Mouse (Mus musculus) limb, embryonic 10.5 days (tissue): ENCODE data around the gene Wdr66. TPM values are rescaled to one million over a fixed set of nuclear protein-coding genes. Genes with fewer than 3 reads are reported as not detected.
A peak's percentile ranks its signal among the peaks of the same experiment; 100 is the strongest.

Source experiments
- DNase-seq: peaks from one replicate; pipeline ENCODE4 v3.0.0-alpha.2; 2017; ENCODE audit warnings: low spot score
- H3K27ac ChIP-seq: fragments of 300-500 bp; sonication (generic); 2 replicates; pipeline ENCODE4 v1.5.1; 2016; ENCODE audit warnings: mild to moderate bottlenecking
- H3K27me3 ChIP-seq: fragments of 300-500 bp; sonication (generic); 2 replicates; pipeline ENCODE4 v1.6.1; 2016; ENCODE audit warnings: low read depth, mild to moderate bottlenecking; ENCODE audit not compliant: poor library complexity, severe bottlenecking
- H3K36me3 ChIP-seq: fragments of 300-500 bp; sonication (generic); 2 replicates; pipeline ENCODE4 v1.6.1; 2016; ENCODE audit warnings: mild to moderate bottlenecking, moderate library complexity
- H3K4me1 ChIP-seq: fragments of 300-500 bp; sonication (generic); 2 replicates; pipeline ENCODE4 v1.6.1; 2016
- H3K4me3 ChIP-seq: fragments of 300-500 bp; sonication (generic); 2 replicates; pipeline ENCODE4 v1.5.1; 2016; ENCODE audit warnings: mild to moderate bottlenecking, moderate library complexity
- H3K9me3 ChIP-seq: fragments of 300-500 bp; sonication (generic); replicated peaks from 2 replicates; pipeline ENCODE4 v1.6.1; 2016; ENCODE audit warnings: mild to moderate bottlenecking
- WGBS: fragments of 180-500 bp; shearing (Covaris S2); methylation state at CpG from one replicate; pipeline ENCODE4 v1.1.7; 2016; 5-methylcytosine and 5-hydroxymethylcytosine counted together
- polyA plus RNA-seq: library from polyadenylated mRNA; unstranded; fragments of >200 nt; fragmentation: Nextera tagmentation; extraction: Ambion mirVana; gene quantifications from 2 replicates; pipeline ENCODE4 v1.2.1, GENCODE M21; 2016

Wdr66 gene
- polyA plus RNA-seq, 1 experiment from 2014 or later, result 0.16 TPM

DNA sequence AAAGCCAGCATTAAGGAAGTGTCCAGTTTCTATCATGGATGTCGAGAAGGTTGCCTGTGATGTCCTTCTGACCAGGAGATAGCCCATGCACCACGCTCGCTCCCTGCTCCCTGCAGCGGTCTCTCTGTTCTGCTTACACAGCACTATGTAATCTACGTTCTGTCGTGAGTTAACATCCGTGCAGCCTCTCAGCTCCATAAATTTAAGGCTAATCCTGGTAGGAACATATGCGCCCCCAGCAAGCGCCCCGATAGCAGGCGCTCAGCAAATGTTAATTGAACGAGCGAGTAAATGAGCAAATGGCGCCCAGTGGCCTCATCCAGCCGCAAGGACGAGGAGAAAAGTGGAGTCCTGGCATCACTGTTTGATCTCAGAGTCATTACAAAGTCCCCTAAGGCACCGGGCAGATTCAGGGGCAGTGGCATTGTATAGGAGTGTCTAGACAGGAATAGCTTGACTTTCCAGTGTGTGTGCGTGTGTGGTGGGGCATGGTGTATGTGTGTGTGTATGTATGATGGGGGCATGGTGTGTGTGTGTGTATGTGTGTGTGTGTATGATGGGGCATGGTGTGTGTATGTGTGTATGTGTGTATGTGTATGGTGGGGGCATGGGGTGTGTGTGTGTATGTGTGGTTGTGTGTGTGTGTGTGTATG, 55.9 kb downstream of the Wdr66 start:
- Histone ChIP-seq H3K4me1 (peaks cover 22% of the 10 kb centered on the region), H3K9me3 (no peaks in the 10 kb centered on the region), H3K36me3 (no peaks in the 10 kb centered on the region), H3K4me3 (no peak overlapping the region), H3K27ac (no peak overlapping the region), H3K27me3 (no peaks in the 10 kb centered on the region)
- no peak for DNase-seq
- WGBS, result 73% methylated on average over 18 of the region's 18 CpGs

DNA sequence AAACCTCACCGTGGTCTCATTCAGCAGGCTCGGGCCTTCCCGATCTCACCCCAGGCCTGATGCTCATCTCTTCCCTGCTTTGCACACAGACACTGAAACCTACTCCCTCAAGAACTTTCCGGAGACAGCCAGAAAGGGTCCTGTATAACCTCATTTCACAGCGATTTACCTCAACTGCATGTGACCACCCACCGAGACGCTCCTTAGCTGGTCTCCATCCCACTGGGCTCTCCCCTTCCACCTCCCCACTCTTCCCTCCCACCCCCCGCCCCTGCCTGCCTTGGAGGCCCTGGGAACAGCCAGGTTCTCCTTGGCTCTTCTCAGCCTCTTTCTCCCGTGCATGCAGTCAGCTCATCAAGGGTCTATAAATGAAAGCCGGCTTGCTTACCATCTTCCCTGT, 57.9 kb downstream of the Wdr66 start:
- H3K27ac ChIP-seq, result peak overlapping the region; percentile 53; the same call in 1 of the 2 replicates
- H3K9me3 ChIP-seq, result no peaks in the 10 kb centered on the region
- H3K27me3 ChIP-seq, result no peaks in the 10 kb centered on the region
- H3K36me3 ChIP-seq, result no peaks in the 10 kb centered on the region
- peaks cover 28% of the 10 kb centered on the region for H3K4me1 ChIP-seq
- DNase-seq, result no peak
- WGBS, result 51% methylated on average over 10 of the region's 10 CpGs
- no peak overlapping the region for H3K4me3 ChIP-seq

DNA sequence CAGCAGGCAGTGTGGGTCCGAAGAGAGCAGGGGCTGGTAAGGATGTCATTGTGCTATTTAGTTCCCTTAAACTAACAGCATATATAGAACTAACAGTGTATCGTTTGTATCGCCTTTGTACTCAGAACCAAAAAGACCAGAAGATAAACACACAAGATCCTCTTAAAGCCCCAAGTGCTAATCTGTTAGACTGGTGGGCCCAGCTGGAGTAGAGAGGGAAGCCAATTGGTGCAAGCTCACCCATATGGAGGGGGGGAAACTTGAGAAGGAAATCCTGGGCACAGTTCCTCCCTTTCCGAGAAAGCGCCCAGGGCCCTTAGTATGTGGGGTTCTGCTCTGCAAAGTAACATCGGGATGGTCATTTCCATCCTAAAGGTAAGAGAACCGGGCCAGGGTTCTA, 58.3 kb downstream of the Wdr66 start:
- H3K4me1 ChIP-seq, result peaks cover 31% of the 10 kb centered on the region
- H3K4me3 ChIP-seq, result no peak overlapping the region
- DNase-seq, result no peak
- no peak overlapping the region for H3K27ac ChIP-seq
- no peaks in the 10 kb centered on the region for H3K27me3 ChIP-seq
- no peaks in the 10 kb centered on the region for H3K36me3 ChIP-seq
- no peaks in the 10 kb centered on the region for H3K9me3 ChIP-seq
- 52% methylated on average over 7 of the region's 7 CpGs for WGBS

- Histone ChIP-seq H3K36me3 (no peaks in the 10 kb centered on the region), H3K4me1 (peaks cover 32% of the 10 kb centered on the region), H3K9me3 (no peaks in the 10 kb centered on the region), H3K27ac (no peak overlapping the region), H3K27me3 (no peaks in the 10 kb centered on the region), H3K4me3 (no peak overlapping the region)
- 72% methylated on average over 12 of the region's 12 CpGs for WGBS
- no peak for DNase-seq
These were observed 61.2 kb downstream of the Wdr66 start for GRCm38 (mm10) chr5:123313058-123313630.

- Histone ChIP-seq H3K9me3 (no peaks in the 10 kb centered on the region), H3K4me3 (no peak overlapping the region), H3K4me1 (peaks cover 34% of the 10 kb centered on the region), H3K27me3 (no peaks in the 10 kb centered on the region), H3K27ac (0 out of 2 replicates have a peak overlapping the region, but pooled peaks have one; percentile 23), H3K36me3 (no peaks in the 10 kb centered on the region)
- DNase-seq, result no peak
- 61% methylated on average over 11 of the region's 11 CpGs for WGBS
These were observed 62.0 kb downstream of the Wdr66 start for GRCm38 (mm10) chr5:123313851-123314380.

GRCm38 (mm10) chr5:123315219-123315866, 63.4 kb downstream of the Wdr66 start:
- peaks cover 27% of the 10 kb centered on the region for H3K4me1 ChIP-seq
- H3K9me3 ChIP-seq, result no peaks in the 10 kb centered on the region
- DNase-seq, result no peak
- WGBS, result 38% methylated on average over 10 of the region's 10 CpGs
- no peak overlapping the region for H3K27ac ChIP-seq
- no peak overlapping the region for H3K4me3 ChIP-seq
- H3K36me3 ChIP-seq, result no peaks in the 10 kb centered on the region
- H3K27me3 ChIP-seq, result no peaks in the 10 kb centered on the region

- Histone ChIP-seq H3K27me3 (no peaks in the 10 kb centered on the region), H3K4me1 (peaks cover 24% of the 10 kb centered on the region), H3K9me3 (no peaks in the 10 kb centered on the region), H3K36me3 (no peaks in the 10 kb centered on the region), H3K4me3 (peak overlapping the region; percentile 37), H3K27ac (peak overlapping the region; percentile 70; the same call in 1 of the 2 replicates)
- DNase-seq, result no peak
- WGBS, result 17% methylated on average over 6 of the region's 6 CpGs
These were observed 66.1 kb downstream of the Wdr66 start for GRCm38 (mm10) chr5:123317992-123318391.

- no peak for DNase-seq
- WGBS, result 95% methylated on average over 3 of the region's 3 CpGs
- H3K4me3 ChIP-seq, result no peak overlapping the region
These were observed 68.2 kb downstream of the Wdr66 start for GRCm38 (mm10) chr5:123320136-123320535.

GRCm38 (mm10) chr5:123324242-123324641, 72.3 kb downstream of the Wdr66 start:
- Histone ChIP-seq H3K27ac (peak overlapping the region; percentile 21; the same call in 1 of the 2 replicates), H3K4me3 (no peak overlapping the region), H3K4me1 (peaks cover 12% of the 10 kb centered on the region; the same call in 1 of the 2 replicates), H3K36me3 (no peaks in the 10 kb centered on the region), H3K27me3 (no peaks in the 10 kb centered on the region), H3K9me3 (no peaks in the 10 kb centered on the region)
- WGBS, result 67% methylated on average over 15 of the region's 15 CpGs
- DNase-seq, result no peak

More at GRCm38 (mm10) chr5:123320136-123320535, 68.2 kb downstream of the Wdr66 start:
- Histone ChIP-seq H3K36me3 (no peaks in the 10 kb centered on the region), H3K9me3 (no peaks in the 10 kb centered on the region), H3K27me3 (no peaks in the 10 kb centered on the region), H3K4me1 (peaks cover 24% of the 10 kb centered on the region), H3K27ac (no peak overlapping the region)

DNA sequence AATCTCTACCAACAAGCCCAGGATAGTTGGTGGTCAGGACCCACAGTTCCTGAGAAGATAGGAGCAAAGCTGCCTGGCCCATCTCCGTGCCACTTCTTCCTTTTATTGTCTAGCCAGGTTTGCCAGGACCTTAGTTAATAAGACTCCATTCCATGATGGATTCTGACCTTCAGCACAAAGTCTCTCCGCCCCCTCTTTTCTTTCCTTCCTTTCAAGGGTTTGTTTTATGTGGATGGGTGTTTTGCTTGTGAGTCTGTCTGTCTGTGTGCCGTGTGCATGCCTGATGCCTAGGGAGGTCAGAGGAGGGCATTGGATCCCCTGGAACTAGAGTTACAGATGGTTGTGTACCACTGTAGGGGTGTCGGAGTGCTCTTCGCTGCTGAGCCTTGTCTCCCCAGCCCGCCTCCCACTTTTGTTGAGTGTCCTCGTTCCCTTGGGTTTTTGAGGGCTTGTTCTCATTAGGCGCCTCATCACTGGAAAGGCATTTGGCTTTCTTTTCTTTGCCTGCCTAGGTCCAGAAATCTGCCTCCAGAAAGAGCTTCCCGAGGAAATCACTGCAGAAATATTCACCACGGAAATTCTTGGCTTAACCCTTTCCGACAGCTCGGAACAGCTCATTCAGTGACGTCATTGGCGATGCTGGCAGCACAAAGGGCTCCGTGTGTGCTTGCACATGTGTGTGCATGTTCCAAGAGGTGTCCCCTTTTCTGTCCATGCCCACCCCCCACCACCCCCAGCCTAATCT, 74.3 kb downstream of the Wdr66 start:
- Histone ChIP-seq H3K4me1 (peaks cover 12% of the 10 kb centered on the region; the same call in 1 of the 2 replicates), H3K27me3 (no peaks in the 10 kb centered on the region), H3K27ac (no peak overlapping the region), H3K36me3 (no peaks in the 10 kb centered on the region), H3K4me3 (no peak overlapping the region), H3K9me3 (no peaks in the 10 kb centered on the region)
- DNase-seq, result no peak
- WGBS, result 86% methylated on average over 15 of the region's 15 CpGs

- H3K27ac ChIP-seq, result no peak overlapping the region
- no peaks in the 10 kb centered on the region for H3K9me3 ChIP-seq
- WGBS, result 88% methylated on average over 9 of the region's 9 CpGs
These were observed 74.8 kb downstream of the Wdr66 start for GRCm38 (mm10) chr5:123326751-123327148.

DNA sequence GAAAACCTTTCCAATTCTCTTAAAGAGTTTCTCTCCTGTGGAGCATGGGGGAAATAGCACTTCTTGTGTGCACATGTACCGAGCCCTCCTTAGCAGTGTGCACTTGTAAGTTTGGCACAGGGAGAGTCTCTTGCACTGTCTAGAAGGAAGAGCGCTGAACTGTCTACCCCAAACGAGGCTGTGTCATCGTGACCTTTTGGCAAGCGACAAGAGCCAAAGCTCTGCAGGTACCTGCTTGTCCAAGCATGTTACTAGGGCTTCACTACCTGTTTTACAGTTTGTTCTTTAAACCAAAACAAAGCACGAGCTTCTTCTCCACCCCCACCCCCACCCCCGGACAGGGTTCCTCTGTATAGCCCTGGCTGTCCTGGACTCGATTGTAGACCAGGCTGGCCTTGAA, 75.8 kb downstream of the Wdr66 start:
- 82% methylated on average over 8 of the region's 8 CpGs for WGBS
- H3K36me3 ChIP-seq, result no peaks in the 10 kb centered on the region
- no peaks in the 10 kb centered on the region for H3K27me3 ChIP-seq
- H3K27ac ChIP-seq, result no peak overlapping the region
- no peak overlapping the region for H3K4me3 ChIP-seq
- DNase-seq, result no peak
- peaks cover 12% of the 10 kb centered on the region; the same call in 1 of the 2 replicates for H3K4me1 ChIP-seq
- no peaks in the 10 kb centered on the region for H3K9me3 ChIP-seq

More at GRCm38 (mm10) chr5:123326751-123327148, 74.8 kb downstream of the Wdr66 start:
- Histone ChIP-seq H3K36me3 (no peaks in the 10 kb centered on the region), H3K4me1 (peaks cover 12% of the 10 kb centered on the region; the same call in 1 of the 2 replicates), H3K4me3 (no peak overlapping the region), H3K27me3 (no peaks in the 10 kb centered on the region)
- no peak for DNase-seq
